Mouse (Mus musculus): ENCODE measurements around the gene Tmem125.

DNA sequence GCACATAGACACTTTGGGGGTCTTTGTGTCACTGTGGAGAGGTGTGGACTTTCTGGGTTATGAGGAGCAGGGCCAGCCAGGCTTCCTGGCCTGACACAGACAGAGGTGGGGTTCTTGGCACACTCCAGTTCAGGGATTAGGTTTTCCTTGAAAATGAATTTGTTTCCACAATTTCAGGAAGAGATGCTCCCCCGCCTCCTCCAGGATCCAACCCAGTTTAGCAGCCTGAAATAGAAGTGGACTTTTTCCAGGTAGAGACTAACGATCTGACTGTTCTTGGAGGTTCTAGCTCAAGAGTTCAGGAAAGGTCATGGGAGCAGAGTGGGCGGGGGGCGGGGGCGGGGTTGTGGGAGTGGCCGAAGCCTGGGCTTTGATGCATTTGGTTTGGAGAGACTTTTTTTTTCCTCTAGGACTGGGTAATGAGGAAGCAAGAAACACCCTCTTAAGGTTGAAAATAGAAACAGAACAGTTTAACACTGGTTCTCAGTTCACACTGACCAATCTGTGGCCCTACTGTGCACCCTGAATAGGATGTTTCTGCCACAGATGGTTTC, 43.6 kb downstream of the Tmem125 start:
- TF ChIP-seq CTCF (IDR thresholded peaks at IDR 0.05; ENCODE audit: insufficient read depth, low read depth, low read length), result no peak
- TF ChIP-seq POLR2A (IDR thresholded peaks at IDR 0.05; ENCODE audit: insufficient read depth, low read depth, low read length), result no peak
